Mouse (Mus musculus): ENCODE data around the gene Gdpgp1. TPM values are rescaled to one million over a fixed set of nuclear protein-coding genes. Genes with fewer than 3 reads are reported as not detected.

Gdpgp1 gene
- polyA plus RNA-seq, 1 experiment from 2014 or later = 5.6 TPM

DNA sequence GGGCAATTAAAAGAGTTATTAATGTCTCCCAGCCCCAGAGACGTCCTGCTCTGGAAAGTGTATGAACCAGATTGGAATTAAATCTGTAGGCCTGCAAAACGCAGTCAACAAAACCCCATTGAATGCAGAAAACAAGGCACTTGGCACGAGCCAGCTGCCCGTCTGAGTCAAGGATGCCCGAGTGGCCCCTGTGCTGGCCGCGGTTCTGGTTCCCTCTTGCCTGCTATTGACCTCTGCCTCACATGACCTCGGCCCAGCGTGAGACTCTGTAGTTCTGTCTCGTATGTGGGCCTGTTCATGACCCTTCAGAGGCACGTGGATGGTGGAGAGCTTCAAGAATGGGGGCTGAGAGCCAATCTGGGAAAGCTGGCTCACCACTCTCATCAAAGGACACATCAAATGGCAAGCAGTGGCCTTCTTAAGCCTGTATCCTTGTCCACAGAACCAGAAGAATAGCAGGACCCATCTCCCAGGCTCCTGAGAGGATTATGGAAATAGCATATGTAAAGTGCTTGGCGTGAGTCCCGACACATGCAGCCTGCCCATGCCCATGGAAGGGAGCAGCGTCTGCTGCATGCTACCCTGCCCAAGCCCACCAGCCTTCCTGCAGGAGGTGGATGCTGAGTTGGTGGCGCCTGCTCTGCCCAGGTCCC lies 30.7 kb upstream of the Gdpgp1 start:
- no peak overlapping the region for H3K4me3 ChIP-seq (ENCODE audit: low read depth, low read length)
- no peak overlapping the region; the same call in 1 of the 2 replicates for H3K27ac ChIP-seq (ENCODE audit: low read length)
- no peaks in the 10 kb centered on the region for H3K27me3 ChIP-seq (ENCODE audit: control insufficient read depth, insufficient read depth, low read length)
- peaks cover 5% of the 10 kb centered on the region; the same call in 1 of the 2 replicates for H3K36me3 ChIP-seq (ENCODE audit: control insufficient read depth, insufficient read depth, low read length)
- peaks cover 53% of the 10 kb centered on the region for H3K4me1 ChIP-seq (ENCODE audit: control insufficient read depth, insufficient read depth, low read length)
- H3K4me2 ChIP-seq (replicated peaks; ENCODE audit: low read depth, low read length) = no peak overlapping the region
- no peak overlapping the region for H3K9ac ChIP-seq (replicated peaks; ENCODE audit: low read depth, low read length)
- no peak for ATAC-seq (ENCODE audit: insufficient number of reproducible peaks, insufficient read depth, low FRiP score, low read depth)
- no peaks in the 10 kb centered on the region for H3K9me3 ChIP-seq (ENCODE audit: control insufficient read depth, low read depth, low read length)
- 85% methylated on average over 15 of the region's 15 CpGs for WGBS

- H3K36me3 ChIP-seq (ENCODE audit: control insufficient read depth, insufficient read depth, low read length) = peaks cover 5% of the 10 kb centered on the region; the same call in 1 of the 2 replicates
- no peak overlapping the region for H3K9ac ChIP-seq (replicated peaks; ENCODE audit: low read depth, low read length)
- no peaks in the 10 kb centered on the region for H3K9me3 ChIP-seq (ENCODE audit: control insufficient read depth, low read depth, low read length)
- H3K4me3 ChIP-seq (ENCODE audit: low read depth, low read length) = no peak overlapping the region
- WGBS = 83% methylated on average over 5 of the region's 5 CpGs
- no peak overlapping the region for H3K27ac ChIP-seq (ENCODE audit: low read length)
- H3K4me2 ChIP-seq (replicated peaks; ENCODE audit: low read depth, low read length) = no peak overlapping the region
- H3K4me1 ChIP-seq (ENCODE audit: control insufficient read depth, insufficient read depth, low read length) = peaks cover 56% of the 10 kb centered on the region
- H3K27me3 ChIP-seq (ENCODE audit: control insufficient read depth, insufficient read depth, low read length) = no peaks in the 10 kb centered on the region
- no peak for ATAC-seq (ENCODE audit: insufficient number of reproducible peaks, insufficient read depth, low FRiP score, low read depth)
These were observed 29.7 kb upstream of the Gdpgp1 start for GRCm38 (mm10) chr7:80202961-80203360.

- Histone ChIP-seq H3K27me3 (ENCODE audit: control insufficient read depth, insufficient read depth, low read length) (no peaks in the 10 kb centered on the region), H3K9me3 (ENCODE audit: control insufficient read depth, low read depth, low read length) (no peaks in the 10 kb centered on the region), H3K9ac (replicated peaks; ENCODE audit: low read depth, low read length) (no peak overlapping the region), H3K36me3 (ENCODE audit: control insufficient read depth, insufficient read depth, low read length) (peaks cover 5% of the 10 kb centered on the region; the same call in 1 of the 2 replicates), H3K4me1 (ENCODE audit: control insufficient read depth, insufficient read depth, low read length) (peaks cover 61% of the 10 kb centered on the region), H3K4me2 (replicated peaks; ENCODE audit: low read depth, low read length) (no peak overlapping the region), H3K4me3 (ENCODE audit: low read depth, low read length) (no peak overlapping the region), H3K27ac (ENCODE audit: low read length) (no peak overlapping the region)
- no peak for ATAC-seq (ENCODE audit: insufficient number of reproducible peaks, insufficient read depth, low FRiP score, low read depth)
- WGBS = 57% methylated on average over 12 of the region's 12 CpGs
These were observed 29.0 kb upstream of the Gdpgp1 start for GRCm38 (mm10) chr7:80203638-80204096.

DNA sequence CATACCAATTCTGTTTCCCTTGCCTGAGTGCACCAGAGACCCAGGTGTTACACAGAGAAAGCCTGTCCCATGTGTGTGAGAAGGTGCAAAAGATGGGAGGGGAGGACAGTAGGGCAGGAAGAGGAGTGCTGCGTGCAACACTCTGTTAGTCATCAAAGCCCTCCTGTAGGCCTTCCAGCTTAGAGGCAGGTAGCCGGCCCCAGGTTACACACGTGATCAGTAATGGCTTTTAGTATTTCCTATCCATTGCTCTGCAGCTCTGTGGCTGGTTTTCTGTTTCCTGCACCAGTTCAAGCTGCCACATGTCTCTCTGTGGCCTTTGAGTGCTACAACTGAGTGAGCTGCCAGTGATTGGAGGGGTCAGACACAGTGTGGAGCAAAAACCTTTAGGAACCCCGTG lies 28.3 kb upstream of the Gdpgp1 start:
- Histone ChIP-seq H3K9me3 (ENCODE audit: control insufficient read depth, low read depth, low read length) (no peaks in the 10 kb centered on the region), H3K27me3 (ENCODE audit: control insufficient read depth, insufficient read depth, low read length) (no peaks in the 10 kb centered on the region), H3K4me3 (ENCODE audit: low read depth, low read length) (no peak overlapping the region), H3K4me2 (replicated peaks; ENCODE audit: low read depth, low read length) (no peak overlapping the region), H3K27ac (ENCODE audit: low read length) (no peak overlapping the region), H3K36me3 (ENCODE audit: control insufficient read depth, insufficient read depth, low read length) (peaks cover 5% of the 10 kb centered on the region; the same call in 1 of the 2 replicates), H3K9ac (replicated peaks; ENCODE audit: low read depth, low read length) (no peak overlapping the region), H3K4me1 (ENCODE audit: control insufficient read depth, insufficient read depth, low read length) (peaks cover 64% of the 10 kb centered on the region)
- WGBS = 82% methylated on average over 4 of the region's 4 CpGs
- ATAC-seq (ENCODE audit: insufficient number of reproducible peaks, insufficient read depth, low FRiP score, low read depth) = no peak

DNA sequence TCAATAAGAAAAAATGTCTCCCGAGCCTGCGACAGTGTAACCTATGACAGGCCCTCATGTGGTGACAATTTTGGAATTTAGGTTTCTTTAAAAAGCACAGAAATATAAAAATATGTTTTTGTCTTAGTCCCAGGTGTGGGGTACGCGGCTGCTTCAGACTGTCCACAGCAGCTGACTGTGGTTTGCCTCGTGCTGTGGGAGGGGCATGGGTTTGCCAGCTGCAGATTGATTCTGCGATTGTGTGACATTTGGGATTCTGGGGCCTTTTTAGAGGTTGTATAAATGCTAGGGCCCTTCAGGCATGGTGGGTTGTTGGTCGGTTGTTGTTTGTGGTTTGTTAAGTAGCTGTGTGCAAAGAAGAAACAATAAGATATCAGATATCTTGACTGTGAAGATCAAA lies 27.7 kb upstream of the Gdpgp1 start:
- H3K27ac ChIP-seq (ENCODE audit: low read length) = no peak overlapping the region
- no peak overlapping the region for H3K9ac ChIP-seq (replicated peaks; ENCODE audit: low read depth, low read length)
- no peak overlapping the region for H3K4me3 ChIP-seq (ENCODE audit: low read depth, low read length)
- H3K27me3 ChIP-seq (ENCODE audit: control insufficient read depth, insufficient read depth, low read length) = no peaks in the 10 kb centered on the region
- peaks cover 63% of the 10 kb centered on the region for H3K4me1 ChIP-seq (ENCODE audit: control insufficient read depth, insufficient read depth, low read length)
- no peak for ATAC-seq (ENCODE audit: insufficient number of reproducible peaks, insufficient read depth, low FRiP score, low read depth)
- no peaks in the 10 kb centered on the region for H3K9me3 ChIP-seq (ENCODE audit: control insufficient read depth, low read depth, low read length)
- H3K4me2 ChIP-seq (replicated peaks; ENCODE audit: low read depth, low read length) = no peak overlapping the region
- peaks cover 5% of the 10 kb centered on the region; the same call in 1 of the 2 replicates for H3K36me3 ChIP-seq (ENCODE audit: control insufficient read depth, insufficient read depth, low read length)
- 80% methylated on average over 7 of the region's 7 CpGs for WGBS

GRCm38 (mm10) chr7:80205705-80206589 lies 26.7 kb upstream of the Gdpgp1 start:
- Histone ChIP-seq H3K27ac (ENCODE audit: low read length) (peak overlapping the region; percentile 87; the same call in 1 of the 2 replicates), H3K36me3 (ENCODE audit: control insufficient read depth, insufficient read depth, low read length) (peaks cover 5% of the 10 kb centered on the region; the same call in 1 of the 2 replicates), H3K4me2 (replicated peaks; ENCODE audit: low read depth, low read length) (no peak overlapping the region), H3K4me3 (ENCODE audit: low read depth, low read length) (no peak overlapping the region), H3K9me3 (ENCODE audit: control insufficient read depth, low read depth, low read length) (no peaks in the 10 kb centered on the region), H3K9ac (replicated peaks; ENCODE audit: low read depth, low read length) (no peak overlapping the region), H3K4me1 (ENCODE audit: control insufficient read depth, insufficient read depth, low read length) (peaks cover 55% of the 10 kb centered on the region), H3K27me3 (ENCODE audit: control insufficient read depth, insufficient read depth, low read length) (no peaks in the 10 kb centered on the region)
- 84% methylated on average over 12 of the region's 12 CpGs for whole genome bisulfite sequencing
- no peak for ATAC-seq (ENCODE audit: insufficient number of reproducible peaks, insufficient read depth, low FRiP score, low read depth)

DNA sequence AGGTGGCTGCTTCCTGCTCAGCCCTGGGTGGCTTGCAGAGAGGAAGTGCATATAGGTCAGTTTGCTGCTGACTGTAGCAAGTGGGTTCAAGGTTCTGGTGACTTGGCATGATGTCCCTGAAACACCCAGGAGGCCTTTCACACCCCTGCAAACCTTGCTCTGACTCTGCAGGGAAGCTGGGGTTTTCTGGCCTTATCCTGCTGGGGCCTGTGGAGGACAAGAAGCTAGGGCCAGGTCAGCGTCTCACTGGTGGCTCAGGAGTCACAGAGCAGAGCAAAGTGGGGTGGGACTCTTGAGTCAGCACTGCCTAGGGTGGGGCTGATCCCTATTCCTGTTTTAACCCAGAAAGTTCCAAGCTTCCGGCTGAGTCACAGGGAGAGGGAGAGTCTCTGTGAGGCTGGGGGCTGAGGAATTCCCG lies 25.3 kb upstream of the Gdpgp1 start:
- H3K4me2 ChIP-seq (replicated peaks; ENCODE audit: low read depth, low read length) = 0 out of 2 replicates have a peak overlapping the region, but pooled peaks have one; percentile 2
- 53% methylated on average over 3 of the region's 3 CpGs for WGBS
- H3K27me3 ChIP-seq (ENCODE audit: control insufficient read depth, insufficient read depth, low read length) = no peaks in the 10 kb centered on the region
- no peaks in the 10 kb centered on the region for H3K9me3 ChIP-seq (ENCODE audit: control insufficient read depth, low read depth, low read length)
- peak; percentile 43 for ATAC-seq (ENCODE audit: insufficient number of reproducible peaks, insufficient read depth, low FRiP score, low read depth)
- no peak overlapping the region for H3K4me3 ChIP-seq (ENCODE audit: low read depth, low read length)
- peak overlapping the region; percentile 87 for H3K27ac ChIP-seq (ENCODE audit: low read length)
- H3K4me1 ChIP-seq (ENCODE audit: control insufficient read depth, insufficient read depth, low read length) = peaks cover 46% of the 10 kb centered on the region
- no peak overlapping the region for H3K9ac ChIP-seq (replicated peaks; ENCODE audit: low read depth, low read length)
- H3K36me3 ChIP-seq (ENCODE audit: control insufficient read depth, insufficient read depth, low read length) = peaks cover 2% of the 10 kb centered on the region; the same call in 1 of the 2 replicates

- Histone ChIP-seq H3K9me3 (ENCODE audit: control insufficient read depth, low read depth, low read length) (no peaks in the 10 kb centered on the region), H3K4me1 (ENCODE audit: control insufficient read depth, insufficient read depth, low read length) (peaks cover 43% of the 10 kb centered on the region), H3K36me3 (ENCODE audit: control insufficient read depth, insufficient read depth, low read length) (peaks cover 1% of the 10 kb centered on the region; the same call in 1 of the 2 replicates), H3K27ac (ENCODE audit: low read length) (peak overlapping the region; percentile 87), H3K4me3 (ENCODE audit: low read depth, low read length) (no peak overlapping the region), H3K27me3 (ENCODE audit: control insufficient read depth, insufficient read depth, low read length) (no peaks in the 10 kb centered on the region), H3K9ac (replicated peaks; ENCODE audit: low read depth, low read length) (no peak overlapping the region), H3K4me2 (replicated peaks; ENCODE audit: low read depth, low read length) (0 out of 2 replicates have a peak overlapping the region, but pooled peaks have one; percentile 7)
- WGBS = 72% methylated on average over 18 of the region's 18 CpGs
- ATAC-seq (ENCODE audit: insufficient number of reproducible peaks, insufficient read depth, low FRiP score, low read depth) = peak; percentile 70
These were observed 24.5 kb upstream of the Gdpgp1 start for GRCm38 (mm10) chr7:80208026-80208642.
